Mouse (Mus musculus) testis, adult 2 months (tissue): ENCODE measurements around the gene Erc1.

ENCODE experiments used
- CTCF ChIP-seq: fragments of 200-500 bp; IDR thresholded peaks from 2 replicates; pipeline ENCODE4 v1.5.1; 2012; ENCODE audit warnings: low read depth, mild to moderate bottlenecking, inconsistent platforms, low read length, moderate library complexity; ENCODE audit not compliant: control insufficient read depth, insufficient read depth, insufficient replicate concordance
- POLR2A ChIP-seq: fragments of 200-500 bp; IDR thresholded peaks from 2 replicates; pipeline ENCODE4 v1.6.1; 2012; ENCODE audit warnings: low read depth, mild to moderate bottlenecking, inconsistent platforms, low read length, moderate library complexity; ENCODE audit not compliant: control insufficient read depth

- TF ChIP-seq CTCF (no peak), POLR2A (no peak)
Measured at GRCm38 (mm10) chr6:119741861-119742260, 106.1 kb downstream of the Erc1 start.
